In the genomic region with DNA sequence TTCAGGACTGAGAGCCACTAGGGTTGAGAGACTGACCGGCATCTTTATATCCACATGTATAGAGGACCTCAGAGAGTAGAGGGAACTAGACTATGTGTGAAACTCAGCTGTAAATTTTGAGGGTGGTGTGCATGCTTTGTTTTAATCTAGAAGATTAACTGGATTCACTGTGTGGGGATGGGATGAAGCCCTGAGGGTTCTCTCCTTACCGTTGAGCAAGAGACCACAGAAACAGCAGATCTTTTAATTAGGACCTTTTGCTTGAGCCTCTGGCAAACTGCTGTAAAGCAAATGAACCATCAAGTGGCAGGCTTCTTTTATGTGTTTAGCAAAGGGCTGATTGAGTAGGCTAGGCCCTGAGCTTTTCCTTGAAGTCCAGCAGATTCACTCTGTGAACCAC, we compare ENCODE assay signal across 26 mouse cellular contexts.
DNase-seq lines count a peak whose midpoint lies in the region; ATAC-seq and TF ChIP-seq lines count a peak whose summit lies in the region.
"Had no signal": no experiment of that assay in that cellular context is flagged by ENCODE, and none has a peak within 500 bp of the region (broad histone marks: within the 10 kb centered on the region; RNA-seq: fewer than 3 reads in every experiment).

No protein-coding gene starts in this region.

- no peaks in the 10 kb centered on the region for H3K36me3 ChIP-seq in embryonic facial prominence, embryonic 13.5 days
- H3K36me3 ChIP-seq in embryonic facial prominence, embryonic 10.5 days (replicated peaks): no peaks in the 10 kb centered on the region
- no peaks in the 10 kb centered on the region for H3K36me3 ChIP-seq in limb, embryonic 12.5 days
- no peaks in the 10 kb centered on the region for H3K36me3 ChIP-seq in limb, embryonic 10.5 days
- H3K36me3 ChIP-seq: embryonic facial prominence, embryonic 12.5 days; embryonic facial prominence, embryonic 15.5 days had no signal

- H3K4me1 ChIP-seq in embryonic facial prominence, embryonic 13.5 days: peaks cover 29% of the 10 kb centered on the region
- peaks cover 10% of the 10 kb centered on the region for H3K4me1 ChIP-seq in embryonic facial prominence, embryonic 10.5 days
- H3K4me1 ChIP-seq in limb, embryonic 12.5 days (replicated peaks): peaks cover 34% of the 10 kb centered on the region
- peaks cover 33% of the 10 kb centered on the region for H3K4me1 ChIP-seq in limb, embryonic 10.5 days

- CTCF ChIA-PET in Patski (lab: Charles Lee): interaction anchor here (1.2 to 2.1 kb wide), 5 partner anchors 11 to 110 kb away, joined by 3 to 6 read pairs (median 4); no protein-coding TSS in a partner anchor

- POLR2A ChIA-PET in Patski (lab: Charles Lee): no interaction called here

- no peak for TF ChIP-seq CTCF in gastrocnemius, adult 2 months (IDR thresholded peaks at IDR 0.05)
- peak; percentile 19 for TF ChIP-seq CTCF in Patski (IDR thresholded peaks at IDR 0.05)

- no peak for ATAC-seq in embryonic facial prominence, embryonic 13.5 days (ENCODE audit: insufficient number of reproducible peaks, insufficient read depth, low FRiP score, low TSS enrichment, low read depth)
- ATAC-seq in limb, embryonic 12.5 days (ENCODE audit: insufficient number of reproducible peaks, insufficient read depth, low FRiP score, low TSS enrichment, low read depth): no peak
- peak; percentile 78 for ATAC-seq in Patski
- ATAC-seq: forebrain, embryonic 13.5 days; forebrain, embryonic 16.5 days had no signal

- intact Hi-C loops in gastrocnemius, adult 2 months (cut with DNase I): no loop called here

- 38% methylated on average over 2 of the region's 2 CpGs for WGBS in embryonic facial prominence, embryonic 13.5 days
- 46% methylated on average over 2 of the region's 2 CpGs for WGBS in embryonic facial prominence, embryonic 10.5 days
- 24% methylated on average over 2 of the region's 2 CpGs for WGBS in limb, embryonic 12.5 days
- 46% methylated on average over 2 of the region's 2 CpGs for WGBS in limb, embryonic 10.5 days

- H3K9ac ChIP-seq in embryonic facial prominence, embryonic 13.5 days: no peak overlapping the region
- no peak overlapping the region for H3K9ac ChIP-seq in limb, embryonic 12.5 days (replicated peaks)
- H3K9ac ChIP-seq: embryonic facial prominence, embryonic 12.5 days; embryonic facial prominence, embryonic 15.5 days; forebrain, embryonic 13.5 days had no signal

- in situ Hi-C loops in Patski (cut with MboI; ENCODE audit: low pct_unique_long_range_greater_than_20kb): no loop called here

- H3K27me3 ChIP-seq in embryonic facial prominence, embryonic 13.5 days: no peaks in the 10 kb centered on the region
- no peaks in the 10 kb centered on the region for H3K27me3 ChIP-seq in embryonic facial prominence, embryonic 10.5 days (replicated peaks; ENCODE audit: low read depth, poor library complexity, severe bottlenecking)
- no peaks in the 10 kb centered on the region for H3K27me3 ChIP-seq in limb, embryonic 12.5 days
- no peaks in the 10 kb centered on the region for H3K27me3 ChIP-seq in limb, embryonic 10.5 days (ENCODE audit: low read depth, poor library complexity, severe bottlenecking)
- H3K27me3 ChIP-seq in Patski: no peaks in the 10 kb centered on the region
- H3K27me3 ChIP-seq: CH12.LX; embryonic facial prominence, embryonic 12.5 days; embryonic facial prominence, embryonic 15.5 days; forebrain, embryonic 13.5 days had no signal

- H3K4me3 ChIP-seq in embryonic facial prominence, embryonic 13.5 days: no peak overlapping the region
- no peak overlapping the region for H3K4me3 ChIP-seq in embryonic facial prominence, embryonic 10.5 days
- no peak overlapping the region for H3K4me3 ChIP-seq in gastrocnemius, adult 2 months
- H3K4me3 ChIP-seq in limb, embryonic 12.5 days (replicated peaks): no peak overlapping the region
- H3K4me3 ChIP-seq in limb, embryonic 10.5 days: no peak overlapping the region
- H3K4me3 ChIP-seq: embryonic facial prominence, embryonic 12.5 days; embryonic facial prominence, embryonic 15.5 days; erythroblast, embryonic 14.5 days; forebrain, embryonic 13.5 days had no signal

- H3K9me3 ChIP-seq in embryonic facial prominence, embryonic 13.5 days: no peaks in the 10 kb centered on the region
- no peaks in the 10 kb centered on the region for H3K9me3 ChIP-seq in embryonic facial prominence, embryonic 10.5 days
- H3K9me3 ChIP-seq in limb, embryonic 12.5 days: no peaks in the 10 kb centered on the region
- H3K9me3 ChIP-seq in limb, embryonic 10.5 days (replicated peaks): no peaks in the 10 kb centered on the region
- H3K9me3 ChIP-seq: embryonic facial prominence, embryonic 12.5 days; embryonic facial prominence, embryonic 15.5 days; forebrain, embryonic 13.5 days; G1E had no signal

- DNase-seq in embryonic facial prominence, embryonic 10.5 days (ENCODE audit: low spot score): no peak
- no peak for DNase-seq in gastrocnemius, adult 2 months
- DNase-seq in gastrocnemius, postnatal 10 days: no peak
- no peak for DNase-seq in limb, embryonic 10.5 days (ENCODE audit: low spot score)
- peak; percentile 61 for DNase-seq in Patski (ENCODE audit: low read depth, low spot score)
- no peak for DNase-seq in right cerebral cortex, postnatal 36 days (ENCODE audit: low spot score in 2 of 2)
- DNase-seq: adrenal gland, adult 2 months; adrenal gland, postnatal 10 days; adrenal gland, postnatal 25 days; B cell, adult 2 months; cerebellum, adult 11 months; cerebellum, adult 18-20 months; cerebellum, adult 8-10 months; cerebellum, adult 9-11 months; cerebellum, postnatal 14 days; cerebellum, postnatal 36 days; embryo, embryonic 11 days had no signal

- no peak overlapping the region for H3K4me2 ChIP-seq in embryonic facial prominence, embryonic 13.5 days
- no peak overlapping the region for H3K4me2 ChIP-seq in limb, embryonic 12.5 days
- H3K4me2 ChIP-seq: embryonic facial prominence, embryonic 12.5 days; embryonic facial prominence, embryonic 15.5 days; forebrain, embryonic 13.5 days had no signal

- H3K27ac ChIP-seq in embryonic facial prominence, embryonic 13.5 days: 0 out of 2 replicates have a peak overlapping the region, but pooled peaks have one; percentile 8
- H3K27ac ChIP-seq in embryonic facial prominence, embryonic 10.5 days (replicated peaks): no peak overlapping the region
- 0 out of 2 replicates have a peak overlapping the region, but pooled peaks have one; percentile 8 for H3K27ac ChIP-seq in gastrocnemius, adult 2 months
- 0 out of 2 replicates have a peak overlapping the region, but pooled peaks have one; percentile 50 for H3K27ac ChIP-seq in limb, embryonic 12.5 days
- no peak overlapping the region for H3K27ac ChIP-seq in limb, embryonic 10.5 days
- H3K27ac ChIP-seq: embryonic facial prominence, embryonic 12.5 days; embryonic facial prominence, embryonic 15.5 days; forebrain, embryonic 13.5 days had no signal

Comparison
In these comparisons a context has a peak if more than half of its experiments do, and no peak if none do; other contexts are left out.
1. H3K27ac ChIP-seq: peak in embryonic facial prominence, embryonic 13.5 days (single experiment), gastrocnemius, adult 2 months (single experiment) and limb, embryonic 12.5 days (single experiment); none in embryonic facial prominence, embryonic 10.5 days (single experiment) and limb, embryonic 10.5 days (single experiment).